Mouse (Mus musculus): ENCODE data around the gene Klrb1b.

GRCm38 (mm10) chr6:128847401-128847800 is 21.3 kb upstream of the Klrb1b start:
- TF ChIP-seq CTCF (IDR thresholded peaks at IDR 0.05), result no peak
- TF ChIP-seq EP300 (IDR thresholded peaks at IDR 0.05), result no peak
